Mouse (Mus musculus): ENCODE results near the gene Tuba4a. TPM values are rescaled to one million over a fixed set of nuclear protein-coding genes. Genes with fewer than 3 reads are reported as not detected.

The Tuba4a gene
- polyA plus RNA-seq, 1 experiment from 2014 or later, result 124 TPM

DNA sequence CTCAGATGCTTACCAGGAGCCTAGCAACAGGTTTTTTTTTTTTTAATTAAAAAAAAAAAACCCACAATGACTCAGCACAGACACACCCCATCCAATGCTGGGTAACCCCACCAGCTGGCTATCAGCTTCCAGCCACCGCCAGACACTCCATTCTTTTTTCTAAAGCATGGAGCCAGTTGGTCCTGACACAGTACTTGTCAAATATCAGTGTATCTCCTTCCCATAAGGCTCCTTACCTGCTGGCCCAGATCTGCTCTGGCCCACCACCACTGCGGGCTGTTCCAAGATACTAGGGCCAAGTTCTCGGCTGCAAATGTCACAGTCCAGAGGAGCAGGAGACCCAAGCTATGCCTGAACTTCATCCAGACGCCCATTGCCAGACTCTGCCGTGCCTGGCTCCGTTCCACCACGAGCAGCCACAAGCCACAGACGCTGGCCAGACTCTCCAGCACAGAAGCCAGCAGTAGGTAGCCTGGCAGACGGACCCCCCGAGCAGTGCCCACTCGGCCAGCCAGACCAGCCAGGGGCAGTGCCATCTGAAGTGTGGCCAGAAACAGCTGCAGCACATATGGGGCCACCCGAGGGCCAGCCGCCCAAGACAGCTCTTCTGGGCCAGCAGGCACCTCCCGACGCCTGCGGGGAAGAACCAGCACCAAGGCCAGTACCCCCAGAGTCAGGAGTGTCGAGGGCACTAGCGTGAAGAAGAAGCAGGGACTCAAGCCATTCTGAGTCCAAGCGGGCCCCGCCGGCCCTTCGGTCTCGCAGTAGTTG, 40.1 kb downstream of the Tuba4a start:
- peaks cover 51% of the 10 kb centered on the region for H3K36me3 ChIP-seq
- H3K4me2 ChIP-seq, result peak overlapping the region; percentile 89
- H3K9me3 ChIP-seq, result no peaks in the 10 kb centered on the region
- peak overlapping the region; percentile 39 for H3K9ac ChIP-seq
- H3K4me3 ChIP-seq, result peak overlapping the region; percentile 53
- ATAC-seq (ENCODE audit: insufficient number of reproducible peaks, low FRiP score, low TSS enrichment, low read depth), result peak; percentile 18; the same call in 1 of the 2 replicates
- no peaks in the 10 kb centered on the region for H3K27me3 ChIP-seq
- peak overlapping the region; percentile 33 for H3K27ac ChIP-seq
- H3K4me1 ChIP-seq, result peaks cover 19% of the 10 kb centered on the region
- WGBS, result 7% methylated on average over 23 of the region's 23 CpGs

- WGBS, result under 1% methylated on average over 59 of the region's 59 CpGs
- peaks cover 42% of the 10 kb centered on the region for H3K36me3 ChIP-seq
- ATAC-seq (ENCODE audit: insufficient number of reproducible peaks, low FRiP score, low TSS enrichment, low read depth), result peak; percentile 98
- H3K4me3 ChIP-seq, result peak within 1 kb of the TSS; percentile 80
- H3K27me3 ChIP-seq, result no peaks in the 10 kb centered on the region
- peaks cover 15% of the 10 kb centered on the region for H3K4me1 ChIP-seq
- H3K4me2 ChIP-seq, result peak within 1 kb of the TSS; percentile 76
- H3K27ac ChIP-seq, result peak within 1 kb of the TSS; percentile 94
- H3K9ac ChIP-seq, result peak within 1 kb of the TSS; percentile 79
- H3K9me3 ChIP-seq, result no peaks in the 10 kb centered on the region
Observed at GRCm38 (mm10) chr1:75168472-75169464, 50.9 kb downstream of the Tuba4a start, which contains the start of gene Zfand2b. TSS of gene Zfand2b (plus strand) at chr1:75168646.

DNA sequence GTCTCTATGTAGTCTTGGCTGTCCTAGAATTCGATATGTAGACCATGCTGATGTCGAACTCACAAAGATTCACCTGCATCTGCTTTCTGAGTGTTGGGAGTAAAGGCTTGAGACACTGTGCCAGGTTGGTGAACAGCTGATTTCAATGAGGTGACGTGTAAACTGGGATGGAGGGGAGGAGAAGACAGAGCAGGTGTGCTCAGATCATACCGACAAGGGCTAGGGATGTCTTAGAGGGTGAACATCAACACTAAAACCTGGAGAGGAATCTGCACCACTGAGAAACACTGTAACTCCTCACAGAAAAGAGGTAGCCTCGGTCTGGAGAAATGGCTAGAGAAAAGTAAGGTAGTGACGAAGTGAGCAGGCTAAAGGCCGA, 51.6 kb downstream of the Tuba4a start:
- no peak; the same call in 1 of the 2 replicates for ATAC-seq (ENCODE audit: insufficient number of reproducible peaks, low FRiP score, low TSS enrichment, low read depth)
- 7% methylated on average over 7 of the region's 7 CpGs for WGBS
- H3K4me1 ChIP-seq, result peaks cover 15% of the 10 kb centered on the region

More for the DNA sequence above, 51.6 kb downstream of the Tuba4a start:
- Histone ChIP-seq H3K9me3 (no peaks in the 10 kb centered on the region), H3K36me3 (peaks cover 35% of the 10 kb centered on the region), H3K27ac (peak overlapping the region; percentile 94), H3K27me3 (no peaks in the 10 kb centered on the region), H3K4me2 (peak overlapping the region; percentile 76), H3K9ac (peak overlapping the region; percentile 79), H3K4me3 (peak overlapping the region; percentile 80)

Small RNAs within 50 kb of the gene (microRNA-seq; reads per million reads assigned to microRNA genes)
- not detected for gene Gm27943

Other genes with a start within 250 kb of the Tuba4a start
- gene Nhej1, start 94.7 kb downstream of the Tuba4a start, polyA plus RNA-seq (2015; fragmentation: Nextera tagmentation; extraction: Ambion mirVana), result 10.7 and 10.9 TPM in 2 replicates
- 0.19 and 0.35 TPM in 2 replicates for gene Slc23a3, start 86.0 kb downstream of the Tuba4a start, polyA plus RNA-seq (2015; fragmentation: Nextera tagmentation; extraction: Ambion mirVana)
- gene Cnppd1, start 77.2 kb downstream of the Tuba4a start, polyA plus RNA-seq (2015; fragmentation: Nextera tagmentation; extraction: Ambion mirVana), result 43.8 and 46.8 TPM in 2 replicates
- gene Retreg2, start 77.1 kb downstream of the Tuba4a start, polyA plus RNA-seq (2015; fragmentation: Nextera tagmentation; extraction: Ambion mirVana), result 41.5 and 47.3 TPM in 2 replicates
- 44.4 and 48.6 TPM in 2 replicates for gene Zfand2b, start 51.2 kb downstream of the Tuba4a start, polyA plus RNA-seq (2015; fragmentation: Nextera tagmentation; extraction: Ambion mirVana)
- gene Abcb6, start 39.5 kb downstream of the Tuba4a start, polyA plus RNA-seq (2015; fragmentation: Nextera tagmentation; extraction: Ambion mirVana), result 28.3 and 29.5 TPM in 2 replicates
- gene Ankzf1, start 27.7 kb downstream of the Tuba4a start, polyA plus RNA-seq (2015; fragmentation: Nextera tagmentation; extraction: Ambion mirVana), result 28.0 and 30.7 TPM in 2 replicates
- gene Atg9a, start 27.7 kb downstream of the Tuba4a start, polyA plus RNA-seq (2015; fragmentation: Nextera tagmentation; extraction: Ambion mirVana), result 33.9 TPM in 2 replicates
- 16.7 and 19.0 TPM in 2 replicates for gene Glb1l, start 9.1 kb downstream of the Tuba4a start, polyA plus RNA-seq (2015; fragmentation: Nextera tagmentation; extraction: Ambion mirVana)
- 119 TPM in 2 replicates for gene Stk16, start 9.0 kb downstream of the Tuba4a start, polyA plus RNA-seq (2015; fragmentation: Nextera tagmentation; extraction: Ambion mirVana)
- not detected in 2 replicates for gene A630095N17Rik, start 12.2 kb upstream of the Tuba4a start, polyA plus RNA-seq (2015; fragmentation: Nextera tagmentation; extraction: Ambion mirVana)
- 44.5 and 49.5 TPM in 2 replicates for gene Dnajb2, start 16.5 kb upstream of the Tuba4a start, polyA plus RNA-seq (2015; fragmentation: Nextera tagmentation; extraction: Ambion mirVana)
- gene Ptprn, start 44.6 kb upstream of the Tuba4a start, polyA plus RNA-seq (2015; fragmentation: Nextera tagmentation; extraction: Ambion mirVana), result 0.12 and 0.14 TPM in 2 replicates
- gene Resp18, start 58.5 kb upstream of the Tuba4a start, polyA plus RNA-seq (2015; fragmentation: Nextera tagmentation; extraction: Ambion mirVana), result 0.35 TPM in 1 of 2 replicates, not detected in the other
- gene Dnpep, start 98.1 kb upstream of the Tuba4a start, polyA plus RNA-seq (2015; fragmentation: Nextera tagmentation; extraction: Ambion mirVana), result 117 TPM in 2 replicates
- gene Des, start 140.5 kb upstream of the Tuba4a start, polyA plus RNA-seq (2015; fragmentation: Nextera tagmentation; extraction: Ambion mirVana), result 74.4 and 227 TPM in 2 replicates
- gene Speg, start 155.4 kb upstream of the Tuba4a start, polyA plus RNA-seq (2015; fragmentation: Nextera tagmentation; extraction: Ambion mirVana), result 15.4 and 16.3 TPM in 2 replicates
- 94.6 and 97.0 TPM in 2 replicates for gene Gmppa, start 216.1 kb upstream of the Tuba4a start, polyA plus RNA-seq (2015; fragmentation: Nextera tagmentation; extraction: Ambion mirVana)
- gene Asic4, start 230.6 kb upstream of the Tuba4a start, polyA plus RNA-seq (2015; fragmentation: Nextera tagmentation; extraction: Ambion mirVana), result 0.14 TPM in 2 replicates

Measured in limb, embryonic 15.5 days (tissue).